Mouse (Mus musculus) ES-E14 (cell line): ENCODE data around the gene Slc44a1. TPM values are rescaled to one million over a fixed set of nuclear protein-coding genes. Genes with fewer than 3 reads are reported as not detected.

Source experiments
- DNase-seq: peaks from one replicate; pipeline ENCODE4 v3.0.0-alpha.2; 2013; ENCODE audit warnings: low read depth, low spot score
- H3K27ac ChIP-seq: 2 replicates; pipeline ENCODE4 v1.5.1; 2012; ENCODE audit warnings: low read depth, mild to moderate bottlenecking, low read length, moderate library complexity, mixed read lengths; ENCODE audit not compliant: poor library complexity, insufficient read depth, severe bottlenecking
- H3K36me3 ChIP-seq: 2 replicates; pipeline ENCODE4 v1.6.1; 2012; ENCODE audit warnings: mild to moderate bottlenecking, low read length, moderate library complexity, mixed read lengths; ENCODE audit not compliant: control insufficient read depth, poor library complexity, insufficient read depth, severe bottlenecking
- H3K4me1 ChIP-seq, 2 experiments: fragments of 150-350 bp in 1 of 2; sonication (generic) in 1 of 2; 2 replicates each; pipeline ENCODE4 v1.6.1; 2012; ENCODE audit warnings: low read length in 2 of 2, mild to moderate bottlenecking in 1 of 2, mixed read lengths in 1 of 2; ENCODE audit not compliant: control insufficient read depth in 2 of 2, insufficient read depth in 2 of 2, poor library complexity in 1 of 2
- H3K4me3 ChIP-seq, 2 experiments: fragments of 150-350 bp in 1 of 2; sonication (generic) in 1 of 2; 2 replicates each; pipeline ENCODE4 v1.5.1; 2012; ENCODE audit warnings: low read length in 2 of 2, low read depth in 1 of 2, mild to moderate bottlenecking in 1 of 2, mixed read lengths in 1 of 2; ENCODE audit not compliant: insufficient read depth in 1 of 2, poor library complexity in 1 of 2, severe bottlenecking in 1 of 2
- H3K9ac ChIP-seq: 2 replicates; pipeline ENCODE4 v1.6.1; 2012; ENCODE audit warnings: low read depth, mild to moderate bottlenecking, low read length, mixed read lengths; ENCODE audit not compliant: poor library complexity, insufficient read depth, severe bottlenecking
- H3K9me3 ChIP-seq: fragments of 150-350 bp; sonication (generic); 2 replicates; pipeline ENCODE4 v1.6.1; 2012; ENCODE audit warnings: low read depth, mild to moderate bottlenecking, low read length; ENCODE audit not compliant: control insufficient read depth, insufficient read depth
- CHD2 ChIP-seq: IDR thresholded peaks from 2 replicates; pipeline ENCODE4 v1.6.1; 2014; ENCODE audit warnings: mild to moderate bottlenecking, low read depth, low read length, inconsistent platforms
- HCFC1 ChIP-seq: IDR thresholded peaks from 2 replicates; pipeline ENCODE4 v1.6.1; 2012; ENCODE audit warnings: low read length, inconsistent platforms, borderline replicate concordance; ENCODE audit not compliant: insufficient read depth
- MAFK ChIP-seq: IDR thresholded peaks from 2 replicates; pipeline ENCODE4 v1.6.1; 2014; ENCODE audit warnings: mild to moderate bottlenecking, low read depth, low read length, inconsistent platforms; ENCODE audit not compliant: insufficient read depth
- ZC3H11A ChIP-seq: IDR thresholded peaks from 2 replicates; pipeline ENCODE4 v1.6.1; 2012; ENCODE audit warnings: low read depth, mild to moderate bottlenecking, inconsistent platforms, low read length, borderline replicate concordance
- ZNF384 ChIP-seq: IDR thresholded peaks from 2 replicates; pipeline ENCODE4 v1.6.1; 2012; ENCODE audit warnings: low read depth, low read length, inconsistent platforms
- in situ Hi-C, 2 experiments: fragments of 600-800 bp; cut with MboI; formaldehyde crosslinking; loops; one replicate each; pipeline ENCODE4 v1.15.1; 2025; ENCODE audit warnings: low sequenced_read_pairs in 2 of 2, inconsistent platforms in 1 of 2; ENCODE audit not compliant: unreplicated experiment in 2 of 2
- total RNA-seq: library from RNA; depleted of rRNA; stranded (reverse); fragments of 300-350 nt; gene quantifications from 2 replicates; pipeline ENCODE4 v1.2.3, GENCODE M21; 2012

The Slc44a1 gene
- total RNA-seq, 1 experiment, result 48.0 TPM

- Histone ChIP-seq H3K4me1 (no peaks in the 10 kb centered on the region), H3K9ac (no peak overlapping the region)
These were observed 41.7 kb upstream of the Slc44a1 start for GRCm38 (mm10) chr4:53398561-53398960.

GRCm38 (mm10) chr4:53399428-53399827 lies 40.8 kb upstream of the Slc44a1 start:
- Histone ChIP-seq H3K4me3 (no peak overlapping the region), H3K36me3 (no peaks in the 10 kb centered on the region), H3K9me3 (no peaks in the 10 kb centered on the region), H3K4me1 (no peaks in the 10 kb centered on the region), H3K27ac (no peak overlapping the region), H3K9ac (no peak overlapping the region)
- DNase-seq, result no peak
- in situ Hi-C loops, result no loop called here
- TF ChIP-seq ZC3H11A (no peak), HCFC1 (no peak), MAFK (no peak), CHD2 (no peak), ZNF384 (no peak)

More at GRCm38 (mm10) chr4:53398561-53398960, 41.7 kb upstream of the Slc44a1 start:
- in situ Hi-C loops, result no loop called here
- H3K4me3 ChIP-seq, result no peak overlapping the region
- no peaks in the 10 kb centered on the region for H3K36me3 ChIP-seq
- H3K9me3 ChIP-seq, result no peaks in the 10 kb centered on the region
- no peak for TF ChIP-seq HCFC1
- no peak for TF ChIP-seq MAFK
- no peak for TF ChIP-seq ZC3H11A
- TF ChIP-seq ZNF384, result no peak
- TF ChIP-seq CHD2, result no peak
- no peak overlapping the region for H3K27ac ChIP-seq
- DNase-seq, result no peak

- Histone ChIP-seq H3K27ac (no peak overlapping the region), H3K36me3 (no peaks in the 10 kb centered on the region), H3K4me3 (no peak overlapping the region), H3K9ac (no peak overlapping the region), H3K9me3 (no peaks in the 10 kb centered on the region), H3K4me1 (no peaks in the 10 kb centered on the region)
- in situ Hi-C loops, result no loop called here
- TF ChIP-seq ZC3H11A (no peak), HCFC1 (no peak), ZNF384 (no peak), CHD2 (no peak), MAFK (no peak)
- DNase-seq, result no peak
These were observed 36.8 kb upstream of the Slc44a1 start for GRCm38 (mm10) chr4:53403386-53403785.

GRCm38 (mm10) chr4:53404431-53404925 lies 35.7 kb upstream of the Slc44a1 start:
- in situ Hi-C loops, result no loop called here
- Histone ChIP-seq H3K36me3 (no peaks in the 10 kb centered on the region), H3K27ac (no peak overlapping the region), H3K4me1 (no peaks in the 10 kb centered on the region), H3K9me3 (no peaks in the 10 kb centered on the region), H3K9ac (no peak overlapping the region), H3K4me3 (no peak overlapping the region)
- TF ChIP-seq CHD2 (no peak), ZNF384 (no peak), MAFK (no peak), HCFC1 (no peak), ZC3H11A (no peak)
- no peak for DNase-seq

GRCm38 (mm10) chr4:53406866-53407265 lies 33.3 kb upstream of the Slc44a1 start:
- in situ Hi-C loops, result no loop called here

More at GRCm38 (mm10) chr4:53406866-53407265, 33.3 kb upstream of the Slc44a1 start:
- Histone ChIP-seq H3K9me3 (no peaks in the 10 kb centered on the region), H3K27ac (no peak overlapping the region), H3K4me1 (no peaks in the 10 kb centered on the region), H3K4me3 (no peak overlapping the region), H3K9ac (no peak overlapping the region), H3K36me3 (no peaks in the 10 kb centered on the region)
- no peak for DNase-seq
- TF ChIP-seq CHD2 (no peak), ZC3H11A (no peak), HCFC1 (no peak), ZNF384 (no peak), MAFK (no peak)
